Mouse (Mus musculus): ENCODE measurements around the gene Herpud2. TPM values are rescaled to one million over a fixed set of nuclear protein-coding genes. Genes with fewer than 3 reads are reported as not detected.

Herpud2 gene
- polyA plus RNA-seq (2015; fragmentation: Nextera tagmentation; extraction: Ambion mirVana), result 30.6 and 34.3 TPM in 2 replicates

GRCm38 (mm10) chr9:25151611-25152241 lies at the start of gene Herpud2:
TSS of gene Herpud2 (minus strand) at chr9:25151820.
- Histone ChIP-seq H3K9me3 (no peaks in the 10 kb centered on the region), H3K27ac (peak within 1 kb of the TSS; percentile 99), H3K27me3 (no peaks in the 10 kb centered on the region), H3K4me1 (peaks cover 21% of the 10 kb centered on the region), H3K4me2 (peak within 1 kb of the TSS; percentile 57), H3K4me3 (peak within 1 kb of the TSS; percentile 83), H3K36me3 (no peaks in the 10 kb centered on the region), H3K9ac (peak within 1 kb of the TSS; percentile 79)
- 1% methylated on average over 34 of the region's 51 CpGs for WGBS
- peak; percentile 97 for ATAC-seq (ENCODE audit: insufficient number of reproducible peaks, low FRiP score, low TSS enrichment, low read depth)

DNA sequence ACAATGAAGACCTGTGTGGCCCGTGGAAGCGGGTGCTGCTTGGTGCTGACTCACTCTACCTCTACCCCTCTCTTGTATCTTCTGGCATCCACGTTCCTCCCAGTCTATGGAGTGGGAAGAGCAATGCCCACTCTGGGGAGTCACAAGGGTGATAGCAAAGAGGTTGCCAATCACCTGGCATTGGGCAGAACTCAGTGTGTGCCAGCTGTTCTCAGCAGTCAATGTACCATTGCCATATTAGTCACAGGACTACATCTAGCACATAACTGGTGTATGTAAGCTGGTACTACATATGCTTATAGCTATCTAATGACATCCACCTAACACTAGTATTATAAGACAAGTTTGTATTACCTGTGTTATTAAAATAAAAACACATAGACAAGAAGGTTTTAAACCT lies 49.4 kb upstream of the Herpud2 start:
- WGBS, result 71% methylated on average over 3 of the region's 3 CpGs
- Histone ChIP-seq H3K9me3 (no peaks in the 10 kb centered on the region), H3K9ac (no peak overlapping the region), H3K4me1 (no peaks in the 10 kb centered on the region), H3K27me3 (no peaks in the 10 kb centered on the region), H3K36me3 (no peaks in the 10 kb centered on the region), H3K27ac (no peak overlapping the region), H3K4me2 (no peak overlapping the region), H3K4me3 (no peak overlapping the region)
- no peak for ATAC-seq (ENCODE audit: insufficient number of reproducible peaks, low FRiP score, low TSS enrichment, low read depth)

DNA sequence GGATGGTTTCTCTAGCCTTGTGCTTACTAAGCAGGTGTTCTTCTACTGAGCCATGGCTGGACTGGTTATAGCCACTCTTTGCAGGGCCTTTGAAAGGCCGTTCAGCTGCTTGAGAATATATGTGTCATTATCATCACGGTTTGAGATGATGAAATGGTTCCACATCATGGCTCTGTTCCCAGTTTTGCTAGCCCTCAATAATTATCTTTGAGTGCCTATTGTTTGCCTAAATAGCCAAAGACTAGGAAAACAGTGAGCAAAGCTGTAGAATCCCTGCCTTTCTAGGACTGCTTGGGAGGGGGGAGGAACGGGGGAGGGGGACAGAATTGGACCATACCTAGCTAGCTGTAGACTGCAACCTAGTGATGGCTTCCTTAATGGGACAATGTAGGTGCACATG lies 48.5 kb upstream of the Herpud2 start:
- Histone ChIP-seq H3K27me3 (no peaks in the 10 kb centered on the region), H3K9ac (no peak overlapping the region), H3K9me3 (no peaks in the 10 kb centered on the region), H3K4me2 (no peak overlapping the region), H3K4me3 (no peak overlapping the region), H3K4me1 (no peaks in the 10 kb centered on the region), H3K36me3 (no peaks in the 10 kb centered on the region), H3K27ac (no peak overlapping the region)
- 81% methylated on average over 3 of the region's 3 CpGs for WGBS
- ATAC-seq (ENCODE audit: insufficient number of reproducible peaks, low FRiP score, low TSS enrichment, low read depth), result no peak

GRCm38 (mm10) chr9:25196746-25197145 lies 45.1 kb upstream of the Herpud2 start:
- H3K9me3 ChIP-seq, result no peaks in the 10 kb centered on the region
- H3K4me2 ChIP-seq, result no peak overlapping the region
- H3K27ac ChIP-seq, result no peak overlapping the region
- no peaks in the 10 kb centered on the region for H3K36me3 ChIP-seq
- no peak overlapping the region for H3K4me3 ChIP-seq
- WGBS, result 83% methylated on average over 5 of the region's 5 CpGs
- H3K27me3 ChIP-seq, result no peaks in the 10 kb centered on the region
- H3K9ac ChIP-seq, result no peak overlapping the region
- H3K4me1 ChIP-seq, result no peaks in the 10 kb centered on the region
- ATAC-seq (ENCODE audit: insufficient number of reproducible peaks, low FRiP score, low TSS enrichment, low read depth), result no peak

DNA sequence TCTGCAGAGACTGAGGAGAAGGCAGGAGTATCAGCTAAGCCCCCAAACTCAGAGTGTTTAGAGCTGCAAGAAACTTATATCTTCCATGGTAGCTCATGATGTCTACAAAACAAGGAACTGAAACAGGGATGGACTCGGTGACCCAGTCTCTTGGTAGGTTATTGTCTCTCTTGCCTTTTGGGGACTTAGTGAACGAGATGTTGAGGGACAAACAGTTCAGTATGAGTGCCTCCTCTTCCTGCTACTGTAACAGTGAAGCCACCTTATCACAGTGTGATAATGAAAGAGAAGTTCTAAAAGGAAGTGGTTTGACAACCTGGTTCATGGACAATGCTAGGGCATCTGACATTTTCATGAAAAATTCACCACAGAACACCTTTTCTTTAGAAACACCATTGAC lies 40.0 kb upstream of the Herpud2 start:
- Histone ChIP-seq H3K4me3 (no peak overlapping the region), H3K4me1 (no peaks in the 10 kb centered on the region), H3K9ac (no peak overlapping the region), H3K36me3 (no peaks in the 10 kb centered on the region), H3K27me3 (no peaks in the 10 kb centered on the region), H3K27ac (no peak overlapping the region), H3K9me3 (no peaks in the 10 kb centered on the region), H3K4me2 (no peak overlapping the region)
- no peak for ATAC-seq (ENCODE audit: insufficient number of reproducible peaks, low FRiP score, low TSS enrichment, low read depth)
- WGBS, result 75% methylated on average over 2 of the region's 2 CpGs

DNA sequence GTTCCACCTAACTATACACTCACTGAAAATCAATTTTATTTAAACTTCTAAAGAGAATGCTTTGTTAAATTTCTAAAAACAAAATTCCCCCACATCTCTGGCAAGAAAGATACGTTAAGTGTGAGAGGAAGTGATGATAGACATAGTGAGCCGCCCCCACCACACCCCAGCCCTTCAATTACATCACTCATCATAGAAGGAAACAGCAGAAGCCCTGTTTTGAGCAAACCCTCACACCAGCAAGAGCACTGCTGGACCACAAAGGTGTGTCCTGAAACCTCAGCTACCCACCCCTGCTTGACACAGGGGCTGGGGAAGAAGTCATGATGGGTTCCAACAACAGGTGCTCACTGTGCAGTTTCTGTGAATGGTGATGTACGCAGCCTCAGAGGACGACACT lies 34.9 kb upstream of the Herpud2 start:
- Histone ChIP-seq H3K4me3 (no peak overlapping the region), H3K9ac (no peak overlapping the region), H3K9me3 (no peaks in the 10 kb centered on the region), H3K36me3 (no peaks in the 10 kb centered on the region), H3K27ac (no peak overlapping the region), H3K4me2 (no peak overlapping the region), H3K27me3 (no peaks in the 10 kb centered on the region), H3K4me1 (no peaks in the 10 kb centered on the region)
- ATAC-seq (ENCODE audit: insufficient number of reproducible peaks, low FRiP score, low TSS enrichment, low read depth), result no peak
- WGBS, result 82% methylated on average over 4 of the region's 4 CpGs

- Histone ChIP-seq H3K27ac (no peak overlapping the region), H3K27me3 (no peaks in the 10 kb centered on the region), H3K4me2 (no peak overlapping the region), H3K4me3 (no peak overlapping the region), H3K4me1 (no peaks in the 10 kb centered on the region), H3K36me3 (no peaks in the 10 kb centered on the region), H3K9me3 (no peaks in the 10 kb centered on the region), H3K9ac (no peak overlapping the region)
- ATAC-seq (ENCODE audit: insufficient number of reproducible peaks, low FRiP score, low TSS enrichment, low read depth), result no peak
- WGBS, result 61% methylated on average over 7 of the region's 7 CpGs
These were observed 34.2 kb upstream of the Herpud2 start for GRCm38 (mm10) chr9:25185854-25186253.

DNA sequence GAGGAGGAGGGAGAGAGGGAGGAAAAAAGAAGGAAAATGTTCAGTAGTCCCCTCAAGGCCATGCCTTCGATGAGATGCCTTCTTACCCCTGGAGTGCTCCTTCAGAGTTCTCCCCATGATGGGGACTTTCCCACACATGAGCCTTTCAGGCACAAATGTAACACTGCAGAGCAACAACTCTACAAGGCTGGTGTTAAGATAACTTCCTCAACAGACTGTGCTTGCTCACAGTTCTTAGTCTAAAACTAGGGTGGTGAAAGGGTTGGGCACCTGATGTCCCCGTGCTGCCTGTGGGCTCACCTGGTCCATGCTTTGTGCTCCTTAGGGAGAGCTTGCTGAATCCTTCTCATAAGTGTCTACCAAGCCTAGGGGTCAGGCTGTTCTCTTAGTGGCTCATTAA lies 33.0 kb upstream of the Herpud2 start:
- 90% methylated on average over 2 of the region's 2 CpGs for WGBS
- no peak overlapping the region for H3K4me2 ChIP-seq
- H3K9ac ChIP-seq, result no peak overlapping the region
- no peaks in the 10 kb centered on the region for H3K9me3 ChIP-seq
- H3K36me3 ChIP-seq, result no peaks in the 10 kb centered on the region
- H3K4me3 ChIP-seq, result no peak overlapping the region
- no peak for ATAC-seq (ENCODE audit: insufficient number of reproducible peaks, low FRiP score, low TSS enrichment, low read depth)
- H3K27ac ChIP-seq, result no peak overlapping the region
- H3K4me1 ChIP-seq, result no peaks in the 10 kb centered on the region
- no peaks in the 10 kb centered on the region for H3K27me3 ChIP-seq

- no peak for ATAC-seq (ENCODE audit: insufficient number of reproducible peaks, low FRiP score, low TSS enrichment, low read depth)
- Histone ChIP-seq H3K9me3 (no peaks in the 10 kb centered on the region), H3K9ac (no peak overlapping the region), H3K4me3 (no peak overlapping the region), H3K27ac (no peak overlapping the region), H3K4me1 (peaks cover 10% of the 10 kb centered on the region), H3K27me3 (no peaks in the 10 kb centered on the region), H3K4me2 (no peak overlapping the region), H3K36me3 (no peaks in the 10 kb centered on the region)
- WGBS, result 85% methylated on average over 3 of the region's 3 CpGs
These were observed 26.4 kb upstream of the Herpud2 start for GRCm38 (mm10) chr9:25178066-25178465.

DNA sequence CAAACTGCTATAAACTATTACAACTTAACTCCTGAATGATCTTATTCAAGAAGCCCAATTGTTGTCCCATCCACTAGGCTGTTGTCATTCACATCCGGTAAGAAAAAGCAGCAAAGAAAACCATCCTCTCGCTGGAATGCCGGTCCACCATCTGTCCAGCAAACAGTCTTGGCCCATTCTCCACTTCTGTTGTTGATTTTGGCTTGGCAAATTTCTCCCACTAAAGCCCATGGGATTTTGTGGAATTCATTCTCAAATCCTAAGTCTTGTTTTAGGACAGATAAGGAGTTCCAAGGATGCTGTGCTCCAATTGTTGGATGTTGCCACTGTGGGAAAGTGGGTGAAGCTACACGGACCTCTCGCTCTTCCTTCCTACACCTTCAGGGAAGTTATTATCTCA lies 25.6 kb upstream of the Herpud2 start:
- Histone ChIP-seq H3K9me3 (no peaks in the 10 kb centered on the region), H3K4me2 (no peak overlapping the region), H3K9ac (no peak overlapping the region), H3K27me3 (no peaks in the 10 kb centered on the region), H3K36me3 (no peaks in the 10 kb centered on the region), H3K4me3 (no peak overlapping the region), H3K4me1 (peaks cover 10% of the 10 kb centered on the region), H3K27ac (no peak overlapping the region)
- WGBS, result 76% methylated on average over 5 of the region's 5 CpGs
- no peak for ATAC-seq (ENCODE audit: insufficient number of reproducible peaks, low FRiP score, low TSS enrichment, low read depth)

DNA sequence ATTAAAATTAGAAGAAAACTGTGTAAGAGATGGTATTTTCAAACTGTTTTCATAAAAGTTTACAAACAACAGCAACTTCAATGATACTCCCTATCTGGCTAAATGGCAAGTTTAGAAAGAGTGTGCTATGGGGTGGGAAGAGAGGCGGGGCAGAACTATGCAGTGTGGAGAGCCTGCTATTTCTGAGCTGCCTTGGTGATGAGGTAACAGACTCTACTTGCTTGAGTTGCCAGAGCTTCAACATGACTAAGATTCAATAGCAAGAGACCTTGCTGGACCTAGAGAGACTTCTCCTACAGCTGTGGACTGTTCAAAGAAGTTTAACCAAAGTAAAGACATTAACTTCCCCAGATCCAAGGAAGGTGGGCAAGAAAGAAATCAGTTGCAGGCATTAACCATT lies 24.9 kb upstream of the Herpud2 start:
- Histone ChIP-seq H3K9me3 (no peaks in the 10 kb centered on the region), H3K9ac (no peak overlapping the region), H3K27me3 (no peaks in the 10 kb centered on the region), H3K36me3 (no peaks in the 10 kb centered on the region), H3K4me3 (no peak overlapping the region), H3K4me2 (no peak overlapping the region), H3K4me1 (peaks cover 10% of the 10 kb centered on the region), H3K27ac (no peak overlapping the region)
- WGBS, result 72% methylated on average over 1 of the region's 1 CpGs
- ATAC-seq (ENCODE audit: insufficient number of reproducible peaks, low FRiP score, low TSS enrichment, low read depth), result no peak

DNA sequence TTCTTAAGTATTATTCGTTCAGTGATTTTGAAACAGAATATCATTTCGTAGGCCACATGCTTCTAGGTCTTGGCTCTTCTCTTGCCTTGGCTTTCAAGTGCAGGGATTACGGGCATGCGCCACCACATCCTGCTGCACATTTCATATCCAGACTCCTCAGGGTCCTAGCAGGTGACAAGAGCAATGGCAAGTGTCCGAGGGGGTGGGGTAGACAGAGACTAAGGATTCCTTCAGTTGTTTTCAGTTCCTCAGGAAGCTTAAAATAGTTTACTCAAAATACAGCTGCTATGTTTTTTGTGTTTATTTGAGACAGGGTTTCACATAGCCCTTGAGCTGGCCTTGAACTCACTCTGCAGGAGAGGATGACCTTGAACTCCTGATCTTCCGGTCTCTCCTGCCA lies 24.4 kb upstream of the Herpud2 start:
- Histone ChIP-seq H3K4me3 (no peak overlapping the region), H3K27me3 (no peaks in the 10 kb centered on the region), H3K27ac (no peak overlapping the region; the same call in 1 of the 2 replicates), H3K9me3 (no peaks in the 10 kb centered on the region), H3K4me2 (no peak overlapping the region), H3K9ac (no peak overlapping the region), H3K4me1 (peaks cover 10% of the 10 kb centered on the region), H3K36me3 (no peaks in the 10 kb centered on the region)
- 85% methylated on average over 6 of the region's 6 CpGs for WGBS
- no peak for ATAC-seq (ENCODE audit: insufficient number of reproducible peaks, low FRiP score, low TSS enrichment, low read depth)

DNA sequence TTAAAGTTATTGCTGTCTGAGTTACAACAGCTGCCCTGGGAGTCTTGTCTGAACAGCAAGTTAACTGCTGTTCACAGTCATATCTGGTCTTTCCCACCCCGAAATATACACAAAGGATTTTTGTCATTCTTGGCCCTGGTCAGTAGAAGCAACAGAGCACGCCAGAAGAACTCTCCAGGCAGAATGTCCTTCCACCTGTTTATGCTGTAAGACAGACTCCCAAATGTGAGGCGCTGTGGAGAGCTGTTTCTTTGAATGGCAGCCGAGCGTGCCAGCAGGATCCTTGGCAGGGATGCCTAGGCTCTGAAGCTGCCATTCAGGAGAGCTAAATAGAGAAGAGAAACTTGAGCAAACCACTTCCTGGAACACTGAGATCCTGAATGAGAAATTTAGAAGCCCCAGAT lies 23.4 kb upstream of the Herpud2 start:
- H3K27me3 ChIP-seq, result no peaks in the 10 kb centered on the region
- 35% methylated on average over 5 of the region's 5 CpGs for WGBS
- H3K36me3 ChIP-seq, result no peaks in the 10 kb centered on the region
- H3K4me1 ChIP-seq, result peaks cover 10% of the 10 kb centered on the region
- H3K9ac ChIP-seq, result no peak overlapping the region
- peak; percentile 72 for ATAC-seq (ENCODE audit: insufficient number of reproducible peaks, low FRiP score, low TSS enrichment, low read depth)
- H3K27ac ChIP-seq, result peak overlapping the region; percentile 83
- peak overlapping the region; percentile 36 for H3K4me2 ChIP-seq
- H3K9me3 ChIP-seq, result no peaks in the 10 kb centered on the region
- no peak overlapping the region for H3K4me3 ChIP-seq

Measured in limb, embryonic 15.5 days (tissue).